Mouse (Mus musculus) layer of hippocampus, postnatal 36 days (tissue): ENCODE results near the gene Glod4. TPM values are rescaled to one million over a fixed set of nuclear protein-coding genes. Genes with fewer than 3 reads are reported as not detected.
A peak's percentile ranks its signal among the peaks of the same experiment; 100 is the strongest.
"Not testable (repeated sequence)": the region's sequence is repeated elsewhere in the genome, so short reads cannot be mapped to it uniquely, and the experiment has no call there.

Experiments
- DNase-seq, 2 experiments: peaks; one replicate each; pipeline ENCODE4 v3.0.0; 2022
- total RNA-seq, 2 experiments: library from RNA; stranded (reverse); gene quantifications; 2 replicates each; pipeline ENCODE4 v1.2.3; 2021

Glod4 gene
- total RNA-seq, 2 experiments from 2014 or later = 51.6 to 59.4 TPM

DNA sequence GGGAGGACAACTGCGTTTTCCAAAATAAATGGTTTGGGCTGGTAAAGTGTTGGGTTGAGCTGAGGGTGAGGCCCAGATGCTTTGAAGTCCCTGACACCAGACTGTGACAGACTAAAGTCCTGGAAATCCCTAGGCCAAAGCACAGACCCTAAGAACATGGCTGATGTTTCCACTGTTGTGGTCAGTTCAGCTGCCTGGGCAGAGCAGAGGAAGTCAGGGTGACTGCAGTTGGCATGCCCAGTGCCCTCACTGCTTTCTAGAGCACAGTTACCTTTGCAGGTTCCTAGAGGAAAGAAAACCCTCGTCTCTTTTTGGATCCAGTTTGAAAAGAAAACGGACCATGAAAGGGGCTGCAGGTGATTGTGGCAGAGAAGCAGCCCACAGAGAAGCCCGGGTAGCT lies 13.9 kb upstream of the Glod4 start:
- DNase-seq = no peak

DNA sequence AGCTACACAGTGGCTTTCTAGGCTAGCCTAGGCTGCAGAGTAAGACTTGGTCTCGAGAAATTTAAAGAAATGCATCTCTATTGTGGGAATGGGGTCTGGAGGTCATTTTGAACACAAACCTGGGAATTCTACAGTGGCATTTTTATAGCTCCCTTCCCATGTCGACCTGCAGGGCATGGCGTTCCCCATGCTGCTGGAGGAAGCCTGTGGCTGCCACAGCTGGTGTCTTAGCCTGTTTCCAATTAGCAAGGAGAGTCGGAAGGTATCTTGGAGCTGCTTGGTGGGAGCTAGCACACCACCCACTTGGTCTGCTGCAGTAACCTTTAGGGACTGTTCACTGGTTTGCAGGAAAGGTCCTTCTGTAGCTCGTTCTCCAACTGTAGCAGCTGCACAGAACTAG lies 12.6 kb upstream of the Glod4 start:
- no peak for DNase-seq

DNA sequence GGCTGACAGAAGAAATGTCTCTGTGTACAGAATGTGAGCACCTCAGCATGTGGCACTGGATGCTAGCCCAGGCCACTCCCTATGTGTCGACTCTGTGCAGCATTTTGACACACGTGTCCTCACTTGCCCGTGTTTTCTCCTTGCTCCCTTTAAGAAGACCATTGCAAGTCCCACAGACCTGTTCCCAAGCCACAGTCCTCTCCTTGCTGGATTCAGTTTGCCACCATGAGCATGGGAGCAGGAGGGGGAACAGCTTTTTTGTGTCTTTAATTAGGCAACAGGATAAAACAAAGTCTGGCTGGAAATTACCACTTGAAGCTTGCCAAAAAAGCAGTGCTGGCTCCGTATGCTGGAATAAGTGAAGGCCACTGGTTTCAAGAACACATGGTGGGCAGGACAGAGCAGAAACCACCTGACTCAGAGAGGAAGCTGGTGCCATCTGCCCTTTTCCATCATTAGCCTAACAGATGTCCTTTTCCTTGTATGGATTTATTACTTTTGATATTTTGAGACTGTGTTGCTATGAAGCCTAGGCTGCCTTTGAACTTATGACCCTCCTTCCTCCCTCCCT lies 12.0 kb upstream of the Glod4 start:
- DNase-seq = peak; percentile 32 to 38

DNA sequence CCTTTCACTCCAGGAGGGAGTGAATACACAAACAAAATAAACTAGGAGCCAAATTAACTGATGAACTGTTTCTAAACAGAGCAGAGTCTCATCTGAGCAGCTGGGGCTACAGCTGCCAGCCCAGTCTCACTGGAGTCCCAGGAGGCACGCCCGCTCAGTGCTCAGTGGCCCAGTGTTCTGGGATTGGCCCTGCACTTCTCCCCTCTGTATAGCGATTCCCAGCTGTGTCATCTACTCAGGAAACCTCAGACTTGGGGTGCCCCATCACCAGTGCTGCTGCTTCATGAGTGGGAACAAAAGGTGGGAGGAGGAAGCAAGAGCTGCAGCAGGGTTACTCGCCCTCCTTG lies 10.4 kb upstream of the Glod4 start:
- DNase-seq = no peak

DNA sequence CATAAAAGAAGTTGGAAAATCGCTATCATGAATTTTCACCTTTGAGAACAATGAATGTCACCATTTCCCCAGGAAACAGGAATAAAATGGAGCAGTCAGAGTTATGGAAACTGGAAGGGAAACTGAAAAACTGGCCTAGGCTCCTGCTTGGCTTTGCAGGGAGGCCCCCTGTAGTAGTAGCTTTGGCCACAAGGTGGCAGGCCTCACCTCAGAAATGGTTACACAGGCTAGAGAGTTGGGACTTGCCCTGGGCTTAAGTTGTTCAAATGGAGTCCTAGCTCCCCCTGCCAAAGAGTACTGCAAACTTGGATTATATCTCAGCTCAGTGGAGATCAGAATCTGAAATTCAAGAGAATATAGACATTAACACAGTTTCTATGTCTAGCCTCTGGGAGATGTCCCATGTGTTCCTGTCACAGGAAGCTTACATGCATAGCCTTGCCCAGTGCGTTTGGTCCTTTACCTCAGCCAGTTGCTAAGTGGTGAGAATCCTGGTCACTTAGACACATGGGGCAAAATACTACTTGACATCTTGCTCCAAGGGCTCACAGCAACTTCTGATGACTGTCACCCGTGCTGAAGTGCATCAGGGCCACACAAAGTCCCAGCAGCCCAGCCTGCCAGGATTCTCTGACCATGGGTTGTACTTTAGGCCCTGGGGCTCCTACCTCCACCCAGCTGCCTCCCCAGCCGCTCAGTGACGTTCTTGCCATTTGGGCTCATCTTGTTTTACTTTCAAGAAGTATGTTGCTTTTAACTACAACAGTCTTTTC lies 9.8 kb upstream of the Glod4 start:
- DNase-seq = peak; percentile 78 to 84

DNA sequence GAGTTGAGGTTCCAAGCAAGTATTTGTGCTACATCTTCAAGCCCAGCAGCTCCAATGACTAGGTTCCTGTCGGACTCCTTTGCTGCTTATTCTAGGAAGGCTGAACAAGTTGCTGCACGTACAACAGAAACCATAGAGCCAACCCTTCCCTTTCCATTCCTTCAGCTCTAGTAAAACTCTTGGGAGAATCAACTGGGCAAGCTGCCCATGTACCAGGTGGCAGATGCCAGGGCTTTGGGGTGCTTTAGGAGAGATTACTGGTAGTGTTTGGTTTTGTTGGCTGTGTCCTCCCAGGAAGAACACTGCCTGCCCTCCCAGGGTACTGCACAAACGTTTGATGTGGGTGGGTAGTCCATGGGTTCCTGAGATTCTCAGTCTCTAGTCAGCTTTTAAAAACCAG lies 8.5 kb upstream of the Glod4 start:
- DNase-seq = no peak

DNA sequence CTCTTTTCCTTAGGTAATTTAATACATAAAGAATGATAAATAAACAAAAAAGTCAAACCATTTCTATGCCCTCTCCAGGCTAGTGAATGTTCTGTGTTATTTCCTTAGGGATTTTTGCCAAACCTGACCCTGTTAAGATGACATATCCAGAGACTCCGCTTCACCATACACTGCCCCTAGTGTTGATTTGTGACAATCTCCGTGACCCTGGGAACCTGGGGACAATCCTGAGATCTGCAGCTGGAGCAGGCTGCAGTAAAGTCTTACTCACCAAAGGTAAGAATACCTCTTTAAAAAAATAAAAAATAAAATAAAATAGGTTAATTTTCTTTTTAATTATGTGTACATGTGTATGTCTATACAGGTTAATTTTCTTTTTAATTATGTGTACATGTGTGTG lies 3.7 kb upstream of the Glod4 start:
- DNase-seq = no peak

DNA sequence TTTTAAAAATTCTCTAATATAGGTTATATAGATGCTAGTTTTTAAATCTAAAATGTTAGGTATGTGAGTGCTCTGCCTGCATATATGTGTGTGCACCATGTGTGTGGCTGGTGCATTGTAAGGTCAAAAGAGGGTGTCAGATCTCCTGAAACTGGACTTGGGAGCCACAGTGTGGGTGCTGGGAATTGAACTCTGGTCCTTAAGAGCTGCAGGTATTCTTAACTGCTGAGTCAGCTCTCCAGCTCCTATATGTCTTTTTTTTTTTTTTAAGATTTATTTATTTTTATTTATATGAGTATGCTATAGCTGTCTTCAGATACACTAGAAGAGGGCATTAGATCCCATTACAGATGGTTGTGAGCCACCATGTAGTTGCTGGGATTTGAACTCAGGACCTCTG lies 2.9 kb upstream of the Glod4 start:
- no peak for DNase-seq

DNA sequence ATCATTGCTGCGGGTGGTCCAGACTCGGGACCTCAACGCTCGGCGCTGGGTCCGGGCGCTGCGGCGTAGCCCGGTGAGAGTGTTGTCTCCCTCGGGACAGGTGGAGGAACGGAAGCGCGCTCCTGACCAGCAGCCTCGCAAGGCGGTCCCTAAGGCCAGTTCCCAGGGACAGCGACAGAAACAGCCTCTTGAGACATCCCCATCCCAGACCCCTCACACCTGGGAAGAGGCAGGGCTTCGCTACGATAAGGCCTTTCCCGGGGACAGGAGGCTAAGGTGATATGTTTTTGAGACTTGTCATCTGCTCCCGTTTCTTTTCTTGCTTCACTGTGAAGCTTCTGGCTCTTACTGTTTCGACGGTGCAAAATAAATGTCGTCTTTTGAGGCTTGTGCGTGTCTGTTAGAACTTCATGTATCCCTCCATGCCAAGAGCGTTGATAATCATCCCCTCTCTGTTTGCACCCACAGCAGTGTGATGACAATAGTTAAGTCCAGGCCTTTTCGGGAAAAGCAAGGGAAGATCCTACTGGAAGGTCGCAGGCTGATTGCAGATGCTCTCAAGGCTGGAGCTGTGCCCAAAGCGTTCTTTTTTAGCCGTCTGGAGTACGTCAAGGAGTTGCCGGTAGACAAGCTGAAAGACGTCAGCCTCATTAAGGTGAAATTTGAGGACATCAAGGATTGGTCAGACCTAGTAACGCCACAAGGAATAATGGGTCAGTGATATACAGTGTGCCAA lies 454 bp upstream of the Glod4 start:
- no peak for DNase-seq

DNA sequence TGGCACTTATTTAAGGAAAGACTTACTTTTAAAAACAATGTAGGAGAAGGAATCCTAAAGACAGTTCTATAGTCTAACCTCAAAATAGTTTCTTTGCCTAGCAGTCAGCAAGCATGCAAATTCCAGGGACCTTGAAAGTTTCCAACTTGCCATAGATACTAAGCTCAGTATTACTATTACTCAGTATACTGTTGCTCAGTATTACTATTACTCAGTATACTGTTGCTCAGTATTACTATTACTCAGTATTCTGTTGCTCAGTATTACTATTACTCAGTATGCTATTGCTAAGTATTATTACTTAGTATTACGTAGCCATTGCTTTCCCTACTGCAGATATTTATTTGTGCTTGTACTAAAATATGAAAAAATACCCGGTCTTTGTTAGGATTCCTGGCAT lies 3.8 kb downstream of the Glod4 start:
- DNase-seq = no peak

DNA sequence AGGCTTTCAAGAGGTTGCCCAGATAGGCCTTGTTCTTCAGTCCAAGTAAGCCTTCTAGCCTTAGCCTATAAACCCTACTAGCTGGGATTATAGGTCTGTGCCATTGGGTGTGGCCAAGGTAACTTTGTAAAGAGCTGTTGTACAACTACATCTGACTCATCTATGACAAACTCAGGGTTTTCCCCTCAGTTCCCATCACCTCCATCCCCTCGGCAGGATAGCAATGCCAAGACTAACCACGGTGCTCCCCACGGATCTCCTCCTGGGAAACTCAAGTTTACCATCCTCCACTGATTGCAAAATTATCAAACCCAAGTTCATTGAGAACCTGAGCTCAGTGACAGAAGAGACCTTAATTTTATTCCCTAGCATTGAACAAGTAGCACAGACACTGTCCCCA lies 7.4 kb downstream of the Glod4 start:
- DNase-seq = no peak

DNA sequence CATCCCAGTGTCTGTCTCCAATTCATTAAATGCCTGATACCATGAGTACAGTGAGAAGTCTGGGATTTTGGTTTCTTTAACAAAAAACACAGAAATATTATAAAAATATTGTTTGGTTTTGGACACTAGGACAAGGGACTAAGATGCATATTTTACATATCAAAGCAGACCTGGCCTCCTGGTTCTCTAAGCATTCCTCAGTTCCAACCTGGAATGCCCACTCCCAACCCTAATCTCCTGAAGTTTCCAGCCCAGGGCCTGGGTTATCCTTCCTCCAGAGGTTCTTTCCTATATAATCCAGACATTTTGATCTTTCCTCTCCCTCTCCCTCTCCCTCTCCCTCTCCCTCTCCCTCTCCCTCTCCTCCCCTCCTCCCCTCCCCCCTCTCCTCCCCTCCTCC lies 18.5 kb downstream of the Glod4 start:
- DNase-seq = no peak

DNA sequence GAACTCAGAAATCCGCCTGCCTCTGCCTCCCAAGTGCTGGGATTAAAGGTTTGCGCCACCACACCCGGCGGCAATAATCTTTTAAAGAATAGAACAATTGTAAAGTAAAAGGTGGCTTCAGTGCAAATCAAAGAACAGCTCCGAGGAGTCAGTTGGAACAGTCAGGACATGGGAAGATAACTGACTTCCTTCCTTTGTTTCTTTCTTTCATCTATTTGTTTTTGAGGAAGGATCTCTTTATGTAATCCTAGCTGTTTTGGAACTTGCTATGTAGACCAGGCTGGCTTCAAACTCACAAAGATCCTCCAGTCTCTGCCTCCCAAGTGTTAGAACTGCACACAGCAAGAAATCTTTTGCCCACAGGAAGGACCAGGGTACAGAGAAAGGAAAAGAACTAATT lies 18.9 kb downstream of the Glod4 start:
- DNase-seq = no peak

DNA sequence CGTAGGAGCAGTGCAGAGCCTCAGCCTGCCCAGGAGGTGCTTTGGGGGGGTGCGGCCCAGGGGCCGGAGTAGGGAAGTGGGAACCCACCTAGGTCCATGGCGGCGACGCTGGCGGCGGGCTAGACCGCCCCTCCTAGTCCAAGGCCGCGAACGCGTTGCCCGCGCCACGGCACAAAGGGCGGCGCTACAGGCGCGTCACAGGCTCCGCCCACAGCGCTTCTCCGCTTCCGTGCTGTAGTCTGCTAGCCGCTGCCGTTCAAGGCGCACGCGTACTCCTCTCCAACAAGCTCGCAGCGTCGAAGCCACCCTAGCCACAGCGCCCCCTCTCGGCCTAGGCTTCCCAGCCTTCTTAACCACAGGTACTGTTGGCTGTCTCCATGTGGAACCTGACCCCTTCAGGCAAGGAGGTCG lies 26.1 kb downstream of the Glod4 start, which contains the start of the genes Dbil5 and Gemin4:
Dbil5 (plus strand) TSS at position 219 of the 411 bp plus-strand sequence.
Gemin4 (minus strand) TSS at position 275 of the 411 bp plus-strand sequence.
- peak; percentile 96 for DNase-seq

DNA sequence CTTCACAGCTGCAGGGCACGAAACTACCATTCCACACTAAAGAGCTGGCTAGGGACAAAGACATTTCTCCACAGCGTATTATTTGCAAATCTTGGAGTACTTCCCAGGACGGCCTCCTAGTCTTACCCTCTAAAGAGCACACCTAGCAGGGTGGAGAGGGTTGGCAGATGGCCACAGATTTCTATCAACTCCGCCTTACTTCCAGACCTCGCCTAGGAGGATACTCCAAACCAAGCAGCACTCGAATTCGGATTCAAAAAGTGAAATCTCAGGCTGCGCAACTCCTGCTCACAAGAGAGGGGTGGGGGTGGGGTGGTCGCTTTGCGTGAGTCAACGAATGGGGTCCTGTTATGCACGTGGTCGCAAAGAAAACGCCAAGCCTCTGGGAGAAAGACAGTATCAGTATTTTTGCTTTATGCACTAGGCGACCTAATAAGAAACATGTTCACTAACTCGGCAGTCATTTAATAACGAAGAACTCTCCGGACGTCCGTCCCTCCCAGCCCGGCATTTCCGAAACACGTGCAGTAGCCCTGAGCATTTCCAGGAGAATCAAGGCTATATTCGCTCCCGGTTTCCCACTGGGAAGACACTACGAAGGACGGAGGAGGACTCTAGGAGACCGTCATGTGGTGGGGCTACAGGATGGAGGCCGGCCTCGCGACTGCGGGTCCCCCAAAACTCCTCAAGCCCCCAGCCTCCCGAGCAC lies 26.7 kb downstream of the Glod4 start:
- DNase-seq = peak in 1 of 2 experiments; percentile 11

DNA sequence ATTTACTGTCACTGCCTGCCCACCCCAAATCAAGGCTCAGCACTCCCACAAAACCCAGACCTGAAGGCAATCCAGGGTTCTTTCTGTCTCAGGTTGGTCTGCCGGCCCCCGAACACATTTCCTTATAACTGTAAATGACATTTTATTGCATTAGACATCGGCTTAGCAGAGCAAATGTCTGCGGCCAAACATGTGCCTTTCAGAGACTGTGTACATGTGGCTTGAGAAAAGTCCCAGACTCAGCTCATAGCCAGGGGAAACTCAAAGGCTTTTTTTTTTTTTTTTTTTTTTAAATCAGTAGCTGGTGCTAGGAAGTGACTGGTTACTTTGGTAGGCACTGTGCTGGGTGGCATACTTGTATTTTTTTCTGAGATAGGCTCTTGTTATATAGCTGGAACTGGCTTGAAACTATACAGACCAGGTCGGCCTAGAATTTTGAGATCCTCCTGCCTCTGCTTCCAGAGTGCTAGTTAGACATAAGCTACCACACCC lies 27.4 kb downstream of the Glod4 start:
- DNase-seq = no peak

DNA sequence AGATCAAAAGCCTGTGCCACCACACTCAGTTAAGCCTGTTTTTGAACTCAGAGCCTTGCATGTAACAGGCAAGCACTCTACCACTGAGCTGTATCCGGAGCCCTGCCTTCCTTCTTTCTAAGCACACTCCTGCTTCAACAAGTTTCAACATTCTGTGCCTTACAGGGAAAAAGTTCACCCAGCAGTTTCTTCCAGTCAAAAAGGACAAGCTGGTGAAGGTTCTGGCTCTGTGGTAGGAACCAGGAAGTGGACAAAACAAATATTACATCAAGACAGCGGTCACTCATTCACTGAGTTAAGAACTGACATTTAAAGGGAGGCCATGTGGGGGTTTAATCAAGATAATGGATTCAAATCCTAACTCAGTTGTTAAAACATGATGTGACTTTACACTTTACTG lies 28.5 kb downstream of the Glod4 start:
- DNase-seq = no peak

DNA sequence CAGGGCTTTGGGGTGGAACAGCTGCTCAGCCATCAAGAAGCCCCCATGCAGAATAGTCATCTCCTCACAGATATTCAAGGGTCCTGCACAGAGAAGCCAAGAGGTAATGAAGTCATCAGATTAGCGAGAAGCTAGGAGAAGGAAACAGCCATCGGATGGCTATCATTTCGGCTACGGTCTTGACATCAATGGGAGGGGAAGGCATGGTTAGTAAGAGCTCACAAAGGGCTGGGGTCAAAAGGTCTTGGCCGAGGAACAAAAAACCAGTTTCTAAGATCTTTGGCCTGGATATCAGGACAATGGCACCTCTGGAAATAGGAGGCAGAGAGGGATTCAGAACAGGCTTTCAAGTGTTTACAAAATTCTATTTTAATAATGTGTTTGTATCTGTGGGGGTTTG lies 29.7 kb downstream of the Glod4 start:
- no peak for DNase-seq

DNA sequence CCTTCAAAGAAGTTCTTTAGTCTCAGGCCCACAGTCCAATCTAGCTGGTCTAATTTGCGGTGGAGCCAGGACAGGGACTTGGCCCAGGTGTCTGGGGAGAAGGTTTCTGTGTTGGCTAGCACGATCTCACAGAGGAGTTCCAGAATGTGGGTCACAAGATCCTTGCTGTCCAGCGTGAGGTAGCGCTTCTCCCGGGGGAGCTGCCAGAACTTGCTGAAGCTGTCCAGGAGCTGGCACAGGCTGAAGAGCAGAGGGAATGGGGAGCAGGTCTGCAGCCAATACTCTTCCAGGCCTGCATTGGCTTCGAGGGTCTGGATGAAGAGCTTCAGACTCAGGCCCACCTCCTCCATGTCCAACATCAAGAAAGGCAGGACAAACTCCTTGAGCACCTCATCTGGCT lies 31.9 kb downstream of the Glod4 start:
- DNase-seq = not testable (repeated sequence)

DNA sequence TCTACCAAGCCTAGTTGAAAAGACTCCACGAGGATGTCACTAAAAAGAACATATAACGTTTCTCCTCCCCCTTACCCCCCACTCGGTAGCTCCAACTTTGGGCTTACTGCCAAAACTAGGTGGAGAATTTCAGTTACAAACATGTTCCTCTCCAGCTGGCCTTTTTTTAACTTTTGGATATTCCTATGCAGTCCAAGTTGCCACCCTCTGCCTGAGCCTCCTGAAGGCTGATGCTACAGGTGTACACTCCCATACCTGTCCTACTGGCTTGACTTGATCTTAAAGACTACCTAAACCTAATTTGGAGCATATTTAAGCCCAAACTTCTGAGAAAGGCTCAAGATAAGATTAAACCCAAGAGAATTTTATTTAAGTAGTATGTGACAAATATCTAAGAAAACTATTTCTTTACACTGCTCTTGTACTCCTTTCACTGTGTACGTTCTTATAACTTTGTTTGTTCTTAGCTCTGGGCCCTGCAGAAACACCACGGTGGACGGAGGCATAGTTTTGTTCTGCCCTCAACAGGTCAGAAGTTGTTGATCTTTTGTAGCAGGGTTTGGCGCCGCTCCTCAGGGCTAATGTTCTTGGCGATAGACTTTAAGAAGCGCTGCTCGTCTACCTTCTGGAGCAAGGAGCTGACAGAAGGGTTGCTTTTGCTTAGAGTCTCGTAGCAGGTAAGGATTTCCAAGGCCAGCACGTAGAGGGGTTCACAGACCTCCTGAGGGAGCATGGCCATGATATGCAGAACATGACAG lies 33.1 kb downstream of the Glod4 start:
- DNase-seq = no peak

DNA sequence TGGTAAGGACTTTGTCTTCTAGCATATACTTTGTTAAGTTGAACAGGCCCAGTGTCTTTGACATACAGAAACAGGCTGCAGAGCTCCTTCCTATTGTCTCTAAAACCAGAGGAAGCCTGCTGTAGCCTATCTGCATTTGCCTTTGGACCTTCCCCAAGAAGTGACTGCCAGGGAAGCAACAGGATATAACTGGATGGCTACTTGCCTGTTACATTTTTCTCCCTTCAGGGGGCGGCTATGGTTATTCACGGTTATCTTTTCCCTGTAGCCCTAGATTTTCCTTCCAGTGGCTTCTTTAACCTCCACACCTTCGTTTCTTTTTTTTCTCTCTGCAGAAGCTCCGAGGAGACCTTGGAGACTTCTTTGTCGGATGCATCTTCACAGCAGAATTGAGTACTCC lies 36.7 kb downstream of the Glod4 start:
- DNase-seq = no peak
